Mouse (Mus musculus) brain, embryonic 14.5 days (tissue): ENCODE results near the gene Gbe1.

Experiments
- CTCF ChIP-seq: fragments of 200-500 bp; IDR thresholded peaks from 2 replicates; pipeline ENCODE4 v1.5.1; 2012; ENCODE audit warnings: inconsistent platforms, mild to moderate bottlenecking, moderate library complexity, borderline replicate concordance; ENCODE audit not compliant: insufficient read depth, insufficient read length; ENCODE audit errors: extremely low read depth
- POLR2A ChIP-seq: fragments of 200-500 bp; IDR thresholded peaks from 2 replicates; pipeline ENCODE4 v1.6.1; 2012; ENCODE audit warnings: mild to moderate bottlenecking, inconsistent platforms, borderline replicate concordance; ENCODE audit not compliant: poor library complexity, insufficient read depth, insufficient read length, severe bottlenecking; ENCODE audit errors: extremely low read depth

DNA sequence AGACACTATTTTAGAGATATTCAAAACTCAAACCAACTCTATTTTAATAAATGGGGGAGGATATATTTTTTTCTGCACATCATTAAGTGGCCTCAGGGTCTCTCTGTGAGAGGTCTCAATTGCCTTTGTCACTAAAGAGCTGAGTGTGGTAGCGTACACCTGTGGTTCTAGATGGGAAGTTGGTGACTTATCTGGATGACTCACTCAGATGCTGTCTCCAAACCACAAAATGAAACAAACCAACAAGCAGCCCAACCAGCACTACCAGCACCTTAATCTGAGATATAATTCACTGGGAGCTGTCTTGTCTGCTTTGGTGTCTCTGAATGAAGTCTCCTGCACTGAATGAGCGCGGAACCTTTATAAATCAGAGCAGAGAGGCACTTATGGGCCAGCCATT, 51.5 kb downstream of the Gbe1 start:
- TF ChIP-seq CTCF, result no peak
- no peak for TF ChIP-seq POLR2A
